Mouse (Mus musculus): Measurements from ENCODE around the gene Smug1.

The Smug1 gene

DNA sequence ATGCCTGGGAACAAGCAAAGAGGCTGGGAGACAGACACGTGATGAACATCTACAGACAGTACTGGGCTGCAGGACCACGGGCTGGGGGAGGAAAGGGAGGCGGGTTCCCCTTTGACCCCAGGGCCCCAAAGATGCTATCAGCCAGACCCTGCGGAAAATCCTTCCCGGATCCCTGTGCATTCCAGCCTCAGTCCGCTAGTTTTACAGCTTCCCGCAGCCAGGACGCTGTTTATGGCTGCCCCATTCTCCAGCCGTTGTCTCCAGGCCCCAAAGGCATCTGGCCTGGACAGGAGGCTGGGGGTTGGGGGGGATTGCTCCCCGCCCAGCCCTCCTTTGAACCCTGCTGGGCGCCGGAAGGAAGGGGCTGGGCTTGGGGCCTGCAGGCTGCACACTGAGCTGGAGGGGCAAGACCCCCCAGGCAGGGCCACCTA, 10.7 kb upstream of the Smug1 start:
- in situ Hi-C loops (cut with MseI, MboI) = no loop called here

DNA sequence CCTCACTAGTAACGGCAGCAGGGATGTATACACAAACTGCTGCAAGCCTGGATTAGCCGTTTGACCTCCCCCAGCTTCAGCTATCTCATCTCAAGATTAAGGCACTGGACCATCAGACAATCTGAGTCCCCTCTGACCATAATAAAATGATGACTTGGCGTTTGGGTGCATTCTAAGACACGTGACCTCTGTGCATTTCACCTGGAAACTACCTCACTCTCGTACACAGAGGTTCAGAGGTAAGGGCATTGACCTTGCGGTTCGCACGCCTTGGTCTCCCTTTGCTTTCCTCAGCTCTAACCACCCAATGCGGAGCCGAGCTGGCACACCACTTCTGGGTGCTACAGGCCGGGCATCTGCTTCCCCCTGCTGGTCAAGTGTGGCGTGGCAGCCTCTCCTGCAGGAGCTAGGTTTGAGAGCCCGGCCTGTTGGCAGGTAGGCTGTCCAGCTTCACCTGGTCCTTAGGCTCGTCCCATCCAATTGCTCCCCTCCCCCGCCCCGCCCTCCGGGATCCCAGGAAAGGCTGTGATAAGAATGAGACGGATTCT, 10.1 kb upstream of the Smug1 start:
- in situ Hi-C loops (cut with MseI, MboI) = no loop called here

DNA sequence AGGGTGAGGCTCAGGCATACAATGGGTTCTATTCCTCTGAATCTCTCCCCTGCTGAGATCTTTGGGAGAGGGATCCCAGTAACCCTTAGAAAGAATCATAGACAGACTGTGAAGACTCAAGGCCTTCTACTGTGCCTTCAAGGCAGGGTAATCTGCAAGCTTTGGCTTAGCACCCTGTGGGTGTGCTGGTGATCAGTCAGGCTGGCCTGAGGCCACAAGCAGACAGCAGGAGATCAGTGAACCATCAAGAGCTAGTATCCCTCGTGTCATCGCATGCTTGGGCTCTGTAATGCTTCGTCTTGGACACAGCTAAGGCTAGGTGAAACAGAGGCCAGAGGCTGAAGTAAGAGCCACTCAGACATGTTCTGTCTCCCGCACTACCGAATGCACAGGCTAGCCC, 6.4 kb upstream of the Smug1 start:
- in situ Hi-C loops (cut with MseI, MboI) = loop anchor here (5.0 kb wide), 2 partner anchors 161 to 186 kb away; no protein-coding TSS in a partner anchor

DNA sequence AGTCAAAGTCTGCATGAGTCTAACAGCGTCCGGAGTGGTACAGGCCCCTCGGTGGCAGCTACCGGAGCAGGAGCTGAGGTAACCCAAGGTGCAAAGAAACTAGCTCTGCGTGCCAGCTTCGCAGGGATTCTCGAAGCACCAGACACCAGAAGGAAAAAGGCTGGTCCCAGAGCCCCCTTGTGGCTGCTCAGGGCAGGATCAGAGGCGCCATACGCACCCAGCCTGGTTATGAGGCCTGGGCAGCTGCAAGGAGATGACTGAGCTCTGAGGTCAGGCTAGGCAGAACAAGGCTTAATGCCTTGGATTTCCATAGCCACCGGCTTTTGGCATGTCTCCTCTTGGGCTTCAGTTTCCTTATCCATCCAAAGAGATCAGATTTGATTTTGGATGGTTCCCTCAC, 5.6 kb upstream of the Smug1 start:
- in situ Hi-C loops (cut with MseI, MboI) = loop anchor here (5.0 kb wide), 2 partner anchors 160 to 185 kb away; no protein-coding TSS in a partner anchor

DNA sequence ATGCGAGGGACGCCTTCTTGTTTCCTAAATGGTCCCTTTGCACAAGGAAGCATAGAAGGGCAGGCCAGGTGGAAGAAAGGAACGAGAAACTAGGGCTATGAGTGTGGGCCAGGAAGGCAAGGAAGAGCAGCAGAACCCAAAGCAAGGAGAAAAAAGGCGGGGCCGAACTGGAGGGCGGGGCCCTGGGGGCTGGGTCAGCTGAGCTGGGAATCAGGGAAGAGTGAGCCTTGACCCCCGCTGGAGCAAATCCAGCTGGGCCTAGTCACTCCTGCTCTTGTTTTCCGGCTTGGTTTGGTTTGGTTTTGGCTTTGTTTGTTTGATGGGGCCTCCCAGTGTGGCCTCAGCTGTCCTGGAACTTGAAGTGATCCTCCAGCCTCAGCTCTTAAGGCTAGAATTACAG, 4.4 kb upstream of the Smug1 start:
- in situ Hi-C loops (cut with MseI, MboI) = loop anchor here (5.0 kb wide), 2 partner anchors 159 to 184 kb away; no protein-coding TSS in a partner anchor

DNA sequence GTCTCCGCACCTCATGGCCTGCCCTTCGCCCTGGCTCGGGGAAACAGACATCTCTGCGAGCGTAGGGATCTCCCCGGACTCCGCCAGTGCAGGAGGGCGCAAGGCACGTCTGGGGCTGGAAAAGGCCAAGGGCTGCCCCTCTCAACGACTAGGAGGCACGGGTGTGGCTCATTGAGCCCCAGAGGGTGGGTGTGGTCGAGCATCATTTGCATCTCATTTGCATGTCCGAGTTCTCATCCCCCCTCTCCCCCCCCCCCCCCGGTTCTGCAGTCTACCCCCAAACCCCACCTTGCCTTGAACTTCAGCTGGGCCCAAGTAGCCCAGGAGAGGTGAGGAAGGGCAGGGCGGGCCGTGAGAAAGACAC, 3.4 kb upstream of the Smug1 start:
- in situ Hi-C loops (cut with MseI, MboI) = loop anchor here (5.0 kb wide), 2 partner anchors 158 to 183 kb away; no protein-coding TSS in a partner anchor

DNA sequence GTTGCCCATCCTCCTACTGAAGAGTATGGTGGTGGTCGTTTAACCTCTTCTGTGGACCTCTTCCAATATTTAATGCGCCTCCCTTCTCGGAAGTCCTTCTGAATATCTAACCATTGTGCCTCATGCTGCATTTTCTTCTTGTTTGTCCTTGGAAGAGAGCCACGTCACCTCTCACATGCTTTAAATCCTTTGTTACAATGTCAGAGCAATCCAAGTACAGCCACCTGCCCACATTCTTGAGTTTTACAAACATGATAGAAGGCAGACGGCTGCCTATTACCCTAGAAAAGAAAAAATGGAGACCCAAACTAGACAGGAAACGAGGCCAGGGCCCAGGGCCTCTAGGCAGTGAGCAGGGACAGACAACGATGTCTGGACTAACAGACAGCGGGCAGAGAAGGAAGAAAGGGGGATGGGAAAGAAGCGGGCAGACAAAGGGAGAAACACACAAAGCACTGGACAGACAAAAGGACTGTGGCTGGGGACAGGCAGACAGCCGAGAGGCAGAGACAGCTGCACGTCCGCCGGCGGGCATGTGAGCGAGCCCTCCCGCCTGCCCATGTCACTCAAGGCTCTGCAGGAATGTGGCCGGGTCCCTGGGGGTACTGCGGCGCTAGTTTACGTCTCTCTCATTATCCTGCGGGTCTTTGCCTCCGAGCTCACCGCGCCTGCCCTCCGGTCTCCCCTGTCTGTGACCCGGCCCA, 2.9 kb upstream of the Smug1 start:
- in situ Hi-C loops (cut with MseI, MboI) = loop anchor here (5.0 kb wide), 2 partner anchors 157 to 182 kb away; no protein-coding TSS in a partner anchor

DNA sequence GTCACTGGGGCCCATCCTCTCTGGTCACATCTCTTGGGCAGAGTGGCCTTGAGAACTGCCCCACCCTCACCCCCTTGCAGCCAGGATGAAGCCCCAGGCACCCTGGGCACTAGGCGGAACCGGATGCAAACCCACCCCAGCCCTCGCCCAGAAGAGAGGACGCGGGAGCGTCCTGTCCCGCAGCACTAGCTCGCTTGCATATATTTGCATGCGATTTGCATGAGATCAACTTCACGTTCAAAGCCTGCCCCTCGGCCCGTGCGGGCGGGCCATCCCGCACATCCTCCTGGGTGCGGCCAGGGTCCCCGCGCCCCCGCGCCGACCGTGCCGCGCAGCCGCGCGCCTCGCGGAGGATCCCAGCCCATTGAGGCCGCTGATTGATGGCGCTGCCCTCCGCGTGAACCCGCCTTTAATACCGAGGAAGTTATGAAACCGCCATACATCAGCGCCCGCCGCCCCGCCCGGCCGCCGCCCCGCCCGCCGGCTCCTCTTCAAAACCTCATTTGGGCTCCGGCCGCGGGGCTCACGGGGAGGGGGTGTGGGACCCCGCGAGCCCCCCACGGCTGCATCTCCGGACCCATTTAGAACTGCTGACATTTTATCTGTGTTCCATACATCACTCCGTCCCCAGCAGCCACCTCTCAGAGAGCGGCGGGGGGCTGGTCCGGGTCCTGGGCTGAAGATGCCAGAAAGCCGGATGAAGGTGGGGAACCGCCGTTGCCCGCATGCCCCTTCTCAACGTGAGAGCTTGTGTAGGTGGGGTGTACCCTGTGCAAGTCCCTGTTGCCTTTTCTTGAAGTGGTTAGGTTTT, 2.1 kb upstream of the Smug1 start:
- in situ Hi-C loops (cut with MseI, MboI) = loop anchor here in 1 of 2 experiments (5.0 kb wide), 1 partner anchor 182 kb away; no protein-coding TSS in a partner anchor

DNA sequence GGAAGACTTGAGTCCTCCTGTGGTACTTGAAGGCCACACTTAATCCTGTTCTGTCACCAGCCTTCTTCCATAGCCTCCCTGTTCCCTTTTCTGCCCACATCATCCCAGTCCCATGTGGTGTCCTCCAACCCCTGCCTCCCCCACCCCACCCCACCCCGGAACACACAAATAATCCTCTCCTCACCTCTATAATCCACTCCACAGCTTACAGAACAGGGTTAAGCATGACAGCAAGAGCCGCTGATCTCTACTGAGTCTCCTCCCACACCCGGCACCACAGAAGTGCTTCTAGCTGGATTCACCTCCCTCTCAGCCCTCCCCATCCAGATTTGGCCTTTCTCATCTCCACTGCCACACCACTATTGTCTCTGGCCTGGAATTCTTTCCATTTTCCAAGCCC, 894 bp upstream of the Smug1 start:
- in situ Hi-C loops (cut with MseI, MboI) = loop anchor here in 1 of 2 experiments (5.0 kb wide), 1 partner anchor 180 kb away; no protein-coding TSS in a partner anchor

DNA sequence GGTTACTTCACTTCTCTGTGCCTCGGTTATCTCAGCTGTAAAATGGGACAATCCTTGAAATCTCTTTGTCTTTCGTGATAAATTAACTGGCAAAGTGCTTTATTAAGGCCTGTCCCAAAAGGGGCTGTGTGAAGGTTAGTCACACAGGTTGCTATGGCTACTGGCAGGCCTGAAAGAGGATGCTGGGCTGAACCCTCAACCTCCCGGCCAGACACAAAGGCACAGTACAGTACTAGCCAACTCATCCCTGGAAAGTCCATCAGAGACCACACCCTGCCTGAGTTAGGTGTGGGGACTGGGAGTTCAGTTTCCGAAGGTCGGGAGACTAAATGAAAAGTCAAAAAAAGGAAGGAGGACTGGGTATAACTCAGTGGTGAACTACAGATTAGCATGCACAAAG, 968 bp downstream of the Smug1 start:
- in situ Hi-C loops (cut with MseI, MboI) = loop anchor here in 1 of 2 experiments (5.0 kb wide), 1 partner anchor 179 kb away; no protein-coding TSS in a partner anchor

DNA sequence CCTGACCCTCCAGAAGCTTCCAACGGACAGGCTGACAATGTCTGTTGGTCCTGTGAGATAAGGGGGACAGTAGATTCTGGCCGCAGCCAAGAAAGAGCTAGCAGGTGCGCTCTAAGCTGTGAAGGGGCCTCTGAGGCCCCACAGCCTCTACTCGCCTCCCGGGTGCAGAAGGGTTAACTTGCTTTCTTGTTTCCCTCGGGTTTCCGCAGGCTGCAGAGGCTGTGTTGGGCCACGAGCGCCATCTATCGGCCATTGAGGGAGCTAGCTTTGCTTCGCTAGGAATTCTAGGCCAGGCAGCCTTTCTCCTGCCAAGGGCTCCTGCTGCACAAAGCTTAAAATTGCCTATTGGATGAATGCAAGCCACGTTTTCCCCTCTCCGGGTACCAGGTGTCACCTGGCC, 1.5 kb downstream of the Smug1 start:
- in situ Hi-C loops (cut with MseI, MboI) = loop anchor here in 1 of 2 experiments (5.0 kb wide), 1 partner anchor 178 kb away; no protein-coding TSS in a partner anchor

DNA sequence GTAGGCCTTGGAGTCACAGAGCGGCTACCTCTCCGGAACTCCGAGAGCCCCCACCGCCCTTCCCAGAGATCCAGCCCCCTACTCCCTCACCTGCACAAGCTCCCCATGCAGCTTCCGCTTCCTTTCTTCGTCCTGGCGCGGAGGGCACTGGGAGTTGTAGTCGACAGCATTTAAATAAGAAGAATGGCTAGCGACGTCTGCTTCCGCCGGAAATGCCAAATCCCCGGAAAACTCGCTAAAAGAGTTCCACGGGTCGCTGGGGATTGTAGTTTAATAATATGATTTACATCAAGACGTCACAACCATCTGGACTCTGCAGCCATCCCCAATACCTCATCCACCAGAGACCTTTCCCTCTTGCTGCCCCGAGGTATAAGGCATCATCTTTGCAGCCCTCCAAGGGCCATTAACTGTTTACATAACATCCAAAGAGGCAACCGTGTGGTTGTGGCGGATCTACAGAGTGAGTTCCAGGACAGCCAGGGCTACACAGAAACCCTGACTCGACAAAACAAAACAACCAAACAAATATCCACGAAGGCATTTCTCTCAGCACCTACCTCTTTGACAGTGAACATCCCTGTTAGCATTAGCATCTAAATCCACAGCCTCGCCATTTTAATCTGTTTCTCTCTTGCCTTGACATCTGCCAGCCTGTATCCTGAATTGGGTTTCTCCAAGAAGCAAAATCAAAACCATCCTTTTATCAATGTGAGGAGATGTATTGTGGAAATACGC, 3.5 kb downstream of the Smug1 start:
- in situ Hi-C loops (cut with MseI, MboI) = no loop called here

DNA sequence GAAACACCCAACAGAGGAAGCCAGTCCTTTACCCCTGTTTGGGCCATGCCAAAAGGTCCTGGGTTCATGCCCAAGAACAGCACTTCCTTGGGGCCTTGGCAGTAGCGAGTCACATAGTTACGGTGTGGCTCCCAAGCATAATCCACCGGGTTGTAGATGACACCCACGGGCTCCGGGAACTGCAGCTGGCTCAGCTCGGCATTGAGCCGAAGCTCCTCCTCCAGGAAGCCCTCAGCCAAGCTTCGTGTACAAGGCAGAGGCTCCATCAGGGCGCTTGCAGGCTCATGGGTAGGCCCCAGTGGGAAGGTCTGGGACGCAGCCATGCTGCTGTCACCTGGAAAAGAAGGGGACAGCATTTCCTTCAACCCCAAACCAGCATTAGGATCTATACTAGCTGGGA, 9.3 kb downstream of the Smug1 start:
- in situ Hi-C loops (cut with MseI, MboI) = no loop called here

DNA sequence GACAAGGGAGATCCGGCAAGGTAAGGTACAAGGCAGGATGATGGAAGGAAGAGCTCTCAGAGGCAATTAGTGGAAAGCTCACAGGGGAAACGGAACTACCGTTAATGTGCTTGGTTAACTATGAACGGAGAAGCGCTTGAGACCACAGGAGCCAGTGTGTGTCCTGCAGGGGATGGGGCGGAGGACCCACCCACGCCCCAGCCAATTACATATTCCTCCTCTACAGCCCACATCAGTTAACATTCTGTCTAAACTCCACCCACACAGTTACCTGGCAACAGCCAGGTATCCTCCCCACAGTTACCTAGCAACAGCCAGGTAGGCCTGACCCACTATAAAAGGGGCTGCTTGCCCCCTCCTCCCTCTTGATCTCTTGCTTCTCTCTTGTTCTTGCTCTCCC, 10.0 kb downstream of the Smug1 start:
- in situ Hi-C loops (cut with MseI, MboI) = no loop called here

DNA sequence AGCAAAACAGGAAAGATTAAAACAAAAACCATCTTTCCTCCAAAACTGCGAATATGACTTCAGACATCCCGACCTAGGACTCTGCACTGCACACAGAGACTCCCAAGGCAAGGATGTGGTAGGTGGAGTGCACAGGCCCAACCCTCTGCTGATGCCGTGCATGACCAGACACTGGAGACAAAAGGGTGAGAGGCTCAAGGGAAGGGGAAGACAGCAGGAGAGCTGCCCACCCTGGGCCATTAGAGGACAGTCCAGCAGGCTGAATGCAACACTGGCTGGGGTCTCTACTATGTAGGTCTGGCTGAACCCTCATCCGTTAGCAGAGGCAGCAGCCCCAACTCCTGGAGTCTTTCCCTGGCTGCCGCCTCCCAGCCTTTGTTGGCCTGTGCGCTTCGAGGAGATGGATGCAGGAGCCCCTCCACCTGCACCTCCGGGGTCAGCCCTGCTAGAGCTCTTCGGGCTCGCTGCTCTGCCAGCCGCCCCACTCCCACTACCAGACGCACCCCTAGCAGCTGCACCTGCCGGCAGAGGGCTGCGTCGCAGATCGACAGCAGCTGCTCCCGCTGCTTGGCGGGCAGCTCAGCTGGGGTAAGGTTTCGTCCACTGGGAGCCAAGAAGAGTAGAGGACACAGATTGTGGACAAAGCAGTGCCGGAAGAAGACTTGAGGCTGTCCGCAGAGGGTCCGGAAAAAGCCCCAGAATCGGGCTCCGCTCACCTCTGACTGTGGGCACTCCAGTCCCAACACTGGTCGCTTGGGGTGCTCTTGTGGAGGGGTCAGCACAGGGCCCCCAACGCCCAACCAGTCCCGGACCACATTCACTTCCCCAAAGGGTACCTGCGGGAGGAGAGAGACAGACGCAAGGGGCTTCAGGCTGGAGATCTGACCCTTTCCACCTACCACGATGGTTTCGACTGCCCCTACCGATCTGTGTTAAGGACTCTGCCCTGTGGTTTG, 11.2 kb downstream of the Smug1 start:
- in situ Hi-C loops (cut with MseI, MboI) = no loop called here

DNA sequence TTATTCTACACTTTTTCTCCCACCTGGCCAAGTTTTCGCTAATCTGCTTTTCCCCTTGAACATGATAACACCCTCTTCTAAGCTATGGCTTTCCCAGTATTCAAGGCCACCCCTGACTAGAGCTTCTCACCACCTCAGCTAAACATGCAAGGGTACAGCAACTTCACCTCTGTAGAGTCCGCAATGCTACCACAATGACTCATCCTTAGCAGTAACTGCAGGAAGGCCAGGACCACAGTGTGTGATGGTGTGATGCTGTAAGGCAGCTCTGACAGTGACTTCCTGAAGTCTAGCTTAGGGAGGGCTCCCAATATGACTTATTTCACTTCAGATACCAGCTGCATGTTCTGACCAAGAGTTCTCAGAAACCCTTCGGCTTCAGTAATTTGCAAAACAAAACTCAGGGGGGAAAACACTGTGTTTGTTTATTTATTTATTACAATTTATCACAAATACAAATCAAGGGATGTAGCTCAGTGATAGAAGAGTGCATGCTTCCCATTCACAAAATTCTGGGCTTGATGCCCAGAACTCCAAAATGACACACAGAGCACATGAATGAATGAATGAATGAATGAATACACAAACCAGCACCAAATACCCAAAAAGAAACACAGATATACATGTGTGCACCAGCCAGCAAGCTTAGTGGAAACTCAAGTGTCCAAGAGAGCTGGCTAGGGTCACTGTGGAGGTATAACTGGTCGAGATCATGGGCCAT, 13.8 kb downstream of the Smug1 start:
- in situ Hi-C loops (cut with MseI, MboI) = no loop called here

DNA sequence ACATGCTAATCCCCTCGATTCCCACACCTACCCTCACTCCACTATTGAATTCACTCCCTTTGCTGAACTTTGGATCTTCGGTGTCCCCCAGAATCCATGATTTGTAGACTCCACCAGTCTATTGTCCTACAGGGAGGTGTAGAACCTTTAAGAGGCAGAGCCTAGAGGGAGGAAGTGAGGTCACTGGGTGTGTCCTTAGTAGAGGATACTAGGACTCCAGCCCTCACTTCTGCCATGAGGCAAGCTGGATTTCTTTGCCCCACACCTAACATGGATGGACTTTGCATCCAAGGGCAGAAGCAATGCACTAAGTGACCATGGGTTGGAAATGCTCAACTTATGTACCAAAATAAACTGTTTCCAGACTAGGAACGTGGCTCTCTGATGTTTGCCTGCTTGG, 14.5 kb downstream of the Smug1 start:
- in situ Hi-C loops (cut with MseI, MboI) = no loop called here

DNA sequence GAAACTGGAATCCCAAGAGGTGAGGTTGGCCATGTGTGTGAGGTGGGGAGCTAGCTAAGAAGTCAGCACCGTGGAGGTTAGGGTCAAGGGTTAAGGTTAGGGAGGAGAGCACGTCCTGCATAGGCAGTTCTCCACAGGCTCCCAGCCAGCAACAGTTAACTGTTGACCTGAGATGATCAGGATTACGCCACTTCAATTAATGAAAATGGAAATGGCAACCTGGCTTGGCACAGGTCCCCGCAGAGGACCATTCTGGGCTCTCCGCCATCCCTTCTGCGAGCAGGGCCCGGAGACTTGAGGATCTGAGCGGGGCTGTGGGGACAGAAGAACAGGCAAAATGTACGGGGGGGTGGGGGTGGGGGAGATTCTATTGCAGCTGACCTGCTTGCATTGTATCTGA, 19.1 kb downstream of the Smug1 start:
- in situ Hi-C loops (cut with MseI, MboI) = no loop called here

DNA sequence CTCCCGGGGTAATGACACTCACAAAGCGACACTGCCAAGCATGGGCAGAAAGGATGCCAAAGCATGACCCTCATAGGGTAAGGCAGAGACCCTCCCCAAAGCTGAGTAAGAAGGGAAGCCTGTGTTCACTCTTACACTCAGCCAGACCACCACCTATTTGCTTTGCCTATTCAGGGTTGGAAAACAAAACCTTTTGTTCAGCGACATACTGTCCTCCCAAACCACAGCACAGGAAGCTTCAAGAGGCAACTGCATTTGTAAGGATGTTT, 19.5 kb downstream of the Smug1 start:
- in situ Hi-C loops (cut with MseI, MboI) = no loop called here

Data from mouse trophoblast stem cell (cell line).